Mouse (Mus musculus) midbrain, embryonic 10.5 days (tissue): ENCODE results near the gene Sspn. TPM values are rescaled to one million over a fixed set of nuclear protein-coding genes. Genes with fewer than 3 reads are reported as not detected.

ENCODE experiments used
- DNase-seq: peaks from one replicate; pipeline ENCODE4 v3.0.0-alpha.2; 2017; ENCODE audit warnings: low spot score
- H3K27ac ChIP-seq: fragments of 300-500 bp; sonication (generic); replicated peaks from 2 replicates; pipeline ENCODE4 v1.5.1; 2016; ENCODE audit warnings: mild to moderate bottlenecking
- H3K27me3 ChIP-seq: fragments of 300-500 bp; sonication (generic); 2 replicates; pipeline ENCODE4 v1.6.1; 2016; ENCODE audit warnings: low read depth, mild to moderate bottlenecking; ENCODE audit not compliant: poor library complexity, severe bottlenecking
- H3K36me3 ChIP-seq: fragments of 300-500 bp; sonication (generic); 2 replicates; pipeline ENCODE4 v1.6.1; 2016; ENCODE audit warnings: mild to moderate bottlenecking, moderate library complexity
- H3K4me1 ChIP-seq: fragments of 300-500 bp; sonication (generic); 2 replicates; pipeline ENCODE4 v1.6.1; 2016
- H3K4me3 ChIP-seq: fragments of 300-500 bp; sonication (generic); 2 replicates; pipeline ENCODE4 v1.5.1; 2016; ENCODE audit warnings: mild to moderate bottlenecking, moderate library complexity
- H3K9me3 ChIP-seq: fragments of 300-500 bp; sonication (generic); replicated peaks from 2 replicates; pipeline ENCODE4 v1.6.1; 2016; ENCODE audit warnings: mild to moderate bottlenecking
- WGBS: fragments of 180-500 bp; shearing (Covaris S2); methylation state at CpG from one replicate; pipeline ENCODE4 v1.1.7; 2016; 5-methylcytosine and 5-hydroxymethylcytosine counted together
- polyA plus RNA-seq: library from polyadenylated mRNA; unstranded; fragments of >200 nt; fragmentation: Nextera tagmentation; extraction: Ambion mirVana; gene quantifications from 2 replicates; pipeline ENCODE4 v1.2.1, GENCODE M21; 2016

Sspn gene
- polyA plus RNA-seq, 1 experiment from 2014 or later = 1.6 TPM

DNA sequence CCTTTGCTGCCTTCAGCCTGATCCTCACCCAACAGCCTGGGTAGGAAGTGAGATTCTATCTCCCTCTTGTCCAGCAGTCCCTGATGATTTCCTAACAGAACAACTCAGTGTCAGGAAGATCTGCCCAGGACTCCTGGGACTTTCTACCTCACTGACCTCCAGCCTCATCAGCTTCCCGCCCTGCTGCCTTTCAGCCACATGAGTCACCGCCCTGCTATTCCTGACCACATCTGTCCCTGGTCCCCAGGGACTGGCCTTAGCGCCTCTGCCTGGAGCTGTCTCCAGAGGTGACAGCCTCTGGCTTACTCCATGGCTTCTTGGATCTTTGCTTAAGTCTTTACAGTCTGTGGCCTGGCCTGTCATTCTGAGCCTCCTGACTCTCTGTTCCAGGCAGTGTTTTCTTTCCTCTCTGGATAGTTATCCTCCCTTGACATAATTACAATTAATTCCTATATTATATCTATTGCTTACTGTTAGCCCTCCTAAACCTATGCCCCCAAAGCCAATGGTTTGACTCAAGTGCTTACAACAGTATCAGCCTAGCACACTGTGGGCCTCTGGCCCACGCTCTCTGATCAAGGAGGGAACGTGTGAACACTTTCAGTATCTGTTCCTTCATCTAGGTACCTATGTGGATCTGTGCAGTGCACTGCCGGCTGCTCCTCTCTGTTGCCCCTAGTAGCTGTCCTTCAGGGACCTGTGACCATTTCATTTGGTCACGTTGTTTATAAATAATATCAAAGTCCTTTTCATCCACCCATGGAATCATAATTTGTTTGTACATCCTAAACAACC lies 25.1 kb upstream of the Sspn start:
- no peak for DNase-seq
- H3K9me3 ChIP-seq = no peaks in the 10 kb centered on the region
- no peaks in the 10 kb centered on the region for H3K36me3 ChIP-seq
- H3K27ac ChIP-seq = no peak overlapping the region
- peaks cover 17% of the 10 kb centered on the region for H3K4me1 ChIP-seq
- no peak overlapping the region for H3K4me3 ChIP-seq
- WGBS = 73% methylated on average over 7 of the region's 7 CpGs
- H3K27me3 ChIP-seq = no peaks in the 10 kb centered on the region

- Histone ChIP-seq H3K4me1 (peaks cover 24% of the 10 kb centered on the region), H3K27me3 (no peaks in the 10 kb centered on the region), H3K9me3 (no peaks in the 10 kb centered on the region), H3K36me3 (no peaks in the 10 kb centered on the region), H3K4me3 (no peak overlapping the region), H3K27ac (no peak overlapping the region)
- DNase-seq = no peak
- WGBS = 83% methylated on average over 4 of the region's 4 CpGs
Measured at GRCm38 (mm10) chr6:145909943-145910342, 21.5 kb upstream of the Sspn start.

DNA sequence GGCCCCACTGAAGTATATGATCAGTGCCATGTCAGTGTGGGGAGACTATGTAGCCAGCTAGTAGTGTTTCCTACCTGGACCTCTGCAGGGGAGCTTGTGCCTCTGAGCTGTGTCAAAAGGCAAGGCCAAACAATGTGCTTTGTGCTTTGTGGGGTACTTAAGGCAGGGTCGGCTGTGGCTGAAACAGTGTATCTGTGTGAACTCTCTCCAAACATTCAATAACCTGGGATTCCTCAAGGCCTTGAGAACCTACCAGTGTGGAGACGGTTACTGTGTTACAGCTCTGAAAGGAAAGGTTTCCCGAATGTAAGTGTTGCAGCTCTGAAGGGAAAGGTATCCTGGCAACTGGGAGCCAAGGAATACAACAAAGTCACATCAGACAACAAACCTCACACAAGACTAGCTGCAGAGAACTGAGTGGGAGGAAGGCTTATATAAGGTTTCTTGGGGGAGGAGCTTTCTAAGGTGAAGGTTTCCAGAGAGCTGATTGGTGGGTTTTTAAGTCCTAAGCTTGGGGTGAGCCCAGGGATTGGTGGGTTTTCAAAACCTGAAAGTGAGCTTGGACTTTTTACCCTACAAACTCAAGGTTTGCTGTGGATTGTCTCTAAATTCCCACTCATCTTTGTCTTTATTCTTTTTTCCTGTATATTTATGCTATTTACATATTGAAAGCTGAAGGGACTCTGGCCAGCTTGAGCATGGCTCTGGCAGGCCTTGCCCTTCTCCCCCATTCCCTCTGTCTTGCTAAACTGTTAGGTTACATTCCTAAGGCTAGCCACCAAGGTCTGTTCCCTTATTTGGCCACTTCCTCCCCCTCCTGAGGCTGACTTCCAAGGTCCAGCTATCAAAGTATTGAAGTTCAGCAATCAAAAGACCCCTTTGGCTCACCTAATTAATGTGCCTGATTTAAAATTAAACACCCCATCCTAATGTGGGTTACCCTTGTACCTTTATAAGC lies 20.7 kb upstream of the Sspn start:
- H3K27me3 ChIP-seq = no peaks in the 10 kb centered on the region
- no peak overlapping the region; the same call in 1 of the 2 replicates for H3K27ac ChIP-seq
- 71% methylated on average over 3 of the region's 3 CpGs for WGBS
- no peak overlapping the region for H3K4me3 ChIP-seq
- no peak for DNase-seq
- H3K4me1 ChIP-seq = peaks cover 23% of the 10 kb centered on the region
- H3K36me3 ChIP-seq = no peaks in the 10 kb centered on the region
- H3K9me3 ChIP-seq = no peaks in the 10 kb centered on the region

- H3K4me1 ChIP-seq = peaks cover 18% of the 10 kb centered on the region
- no peak overlapping the region for H3K27ac ChIP-seq
- no peaks in the 10 kb centered on the region for H3K9me3 ChIP-seq
- H3K36me3 ChIP-seq = no peaks in the 10 kb centered on the region
- no peaks in the 10 kb centered on the region for H3K27me3 ChIP-seq
- DNase-seq = no peak
- H3K4me3 ChIP-seq = no peak overlapping the region
Measured at GRCm38 (mm10) chr6:145912232-145912631, 19.2 kb upstream of the Sspn start.

DNA sequence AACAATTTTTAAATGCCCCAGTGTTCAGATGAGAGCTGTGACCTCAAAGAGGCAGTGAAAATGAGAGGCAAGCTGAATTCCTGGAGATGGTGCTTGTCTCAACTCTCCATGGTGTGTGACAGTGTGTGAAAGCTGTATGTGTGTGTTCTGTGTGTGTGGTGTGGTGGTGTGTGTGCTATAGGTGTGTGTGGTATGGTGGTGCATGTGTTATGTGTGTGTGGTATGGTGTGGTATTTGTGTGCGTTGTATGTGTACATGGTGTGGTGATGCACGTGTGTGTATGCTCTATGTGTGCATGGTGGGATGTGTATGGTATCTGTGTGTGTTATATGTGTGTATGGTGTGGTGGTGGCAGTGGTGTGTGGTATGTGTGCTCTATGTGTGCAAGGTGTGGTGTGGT lies 16.0 kb upstream of the Sspn start:
- Histone ChIP-seq H3K27ac (no peak overlapping the region), H3K27me3 (no peaks in the 10 kb centered on the region), H3K36me3 (no peaks in the 10 kb centered on the region), H3K9me3 (no peaks in the 10 kb centered on the region), H3K4me3 (no peak overlapping the region), H3K4me1 (peaks cover 16% of the 10 kb centered on the region)
- WGBS = 91% methylated on average over 2 of the region's 2 CpGs
- no peak for DNase-seq

DNA sequence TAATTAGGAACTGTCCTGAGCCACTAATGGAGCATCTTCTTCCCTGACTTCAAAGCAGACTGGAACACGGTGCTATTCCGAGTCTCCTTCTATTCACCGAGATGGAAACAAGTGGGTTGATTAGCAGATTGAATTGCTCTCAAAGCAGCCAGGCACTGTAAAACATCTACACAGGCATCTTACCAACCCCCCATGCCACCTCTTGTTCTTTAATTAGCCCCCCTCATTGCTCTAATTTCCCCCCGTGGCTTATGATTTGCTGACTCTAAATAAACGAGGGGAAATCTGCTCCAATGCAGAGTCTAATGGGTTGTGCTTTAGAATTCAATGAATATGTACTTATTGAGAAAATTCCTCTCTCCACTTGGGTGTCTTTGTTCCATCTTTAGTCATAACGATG lies 15.0 kb upstream of the Sspn start:
- no peak for DNase-seq
- Histone ChIP-seq H3K36me3 (no peaks in the 10 kb centered on the region), H3K9me3 (no peaks in the 10 kb centered on the region), H3K27me3 (no peaks in the 10 kb centered on the region), H3K4me1 (peaks cover 6% of the 10 kb centered on the region), H3K4me3 (no peak overlapping the region), H3K27ac (no peak overlapping the region)
- WGBS = 78% methylated on average over 6 of the region's 6 CpGs

DNA sequence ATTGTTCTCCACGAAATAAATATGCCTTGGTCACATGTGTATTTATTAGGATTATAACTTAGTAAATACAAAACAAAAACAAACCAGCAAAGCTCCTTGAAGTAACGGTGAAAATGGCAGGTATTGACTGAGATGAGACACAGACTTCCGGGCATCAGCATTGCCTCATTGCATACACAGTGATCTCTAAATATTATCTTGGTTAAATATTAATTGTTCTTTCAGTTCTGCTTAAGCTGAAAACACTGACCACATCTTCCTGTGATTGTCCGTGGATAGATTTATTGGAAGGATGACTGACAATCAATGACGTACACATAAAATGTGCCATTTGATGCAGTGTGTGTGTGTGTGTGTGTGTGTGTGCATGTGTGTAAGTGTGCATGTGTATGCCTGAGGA lies 13.2 kb upstream of the Sspn start:
- Histone ChIP-seq H3K27ac (no peak overlapping the region), H3K4me3 (no peak overlapping the region), H3K9me3 (no peaks in the 10 kb centered on the region), H3K36me3 (no peaks in the 10 kb centered on the region), H3K27me3 (no peaks in the 10 kb centered on the region), H3K4me1 (no peaks in the 10 kb centered on the region)
- DNase-seq = no peak
- 92% methylated on average over 5 of the region's 5 CpGs for WGBS

- no peak overlapping the region for H3K27ac ChIP-seq
- H3K27me3 ChIP-seq = no peaks in the 10 kb centered on the region
- H3K36me3 ChIP-seq = no peaks in the 10 kb centered on the region
- H3K4me3 ChIP-seq = no peak overlapping the region
- WGBS = 89% methylated on average over 6 of the region's 6 CpGs
- no peaks in the 10 kb centered on the region for H3K4me1 ChIP-seq
- no peak for DNase-seq
- no peaks in the 10 kb centered on the region for H3K9me3 ChIP-seq
Measured at GRCm38 (mm10) chr6:145923594-145923993, 7.8 kb upstream of the Sspn start.

DNA sequence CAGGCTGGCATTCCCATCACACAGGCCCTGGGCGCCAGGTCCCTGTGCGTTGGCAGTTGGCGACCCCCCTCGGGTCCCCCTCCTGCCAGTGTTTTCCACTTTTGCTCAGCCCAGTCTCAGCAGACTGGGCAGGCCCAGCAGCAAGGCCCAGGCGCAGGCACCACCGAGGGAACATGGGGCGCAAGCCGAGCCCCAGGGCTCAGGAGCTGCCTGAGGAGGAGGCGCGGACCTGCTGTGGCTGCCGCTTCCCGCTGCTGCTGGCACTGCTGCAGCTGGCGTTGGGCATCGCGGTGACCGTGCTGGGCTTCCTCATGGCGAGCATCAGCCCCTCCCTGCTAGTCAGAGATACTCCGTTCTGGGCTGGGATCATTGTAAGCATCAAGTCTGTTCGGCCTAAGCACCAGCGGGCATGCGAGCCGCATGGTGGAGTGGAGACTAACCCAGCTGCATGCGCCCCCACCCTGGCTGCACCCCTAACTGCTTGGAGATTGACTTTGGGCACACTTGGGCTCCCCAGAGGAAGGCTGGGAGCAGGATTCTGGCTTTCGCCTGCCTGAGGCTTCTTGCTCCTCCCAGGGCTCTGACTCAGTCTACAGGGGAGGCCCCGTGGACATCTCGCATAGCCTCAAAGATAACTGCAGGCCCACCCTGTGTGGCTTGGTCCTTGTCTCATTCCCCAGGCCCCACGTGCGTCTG lies 2.7 kb downstream of the Sspn start:
- Histone ChIP-seq H3K9me3 (no peaks in the 10 kb centered on the region), H3K27me3 (no peaks in the 10 kb centered on the region), H3K4me1 (peaks cover 20% of the 10 kb centered on the region), H3K4me3 (peak overlapping the region; percentile 59), H3K36me3 (no peaks in the 10 kb centered on the region), H3K27ac (peak overlapping the region; percentile 94)
- peak; percentile 80 for DNase-seq
- 14% methylated on average over 28 of the region's 28 CpGs for WGBS

DNA sequence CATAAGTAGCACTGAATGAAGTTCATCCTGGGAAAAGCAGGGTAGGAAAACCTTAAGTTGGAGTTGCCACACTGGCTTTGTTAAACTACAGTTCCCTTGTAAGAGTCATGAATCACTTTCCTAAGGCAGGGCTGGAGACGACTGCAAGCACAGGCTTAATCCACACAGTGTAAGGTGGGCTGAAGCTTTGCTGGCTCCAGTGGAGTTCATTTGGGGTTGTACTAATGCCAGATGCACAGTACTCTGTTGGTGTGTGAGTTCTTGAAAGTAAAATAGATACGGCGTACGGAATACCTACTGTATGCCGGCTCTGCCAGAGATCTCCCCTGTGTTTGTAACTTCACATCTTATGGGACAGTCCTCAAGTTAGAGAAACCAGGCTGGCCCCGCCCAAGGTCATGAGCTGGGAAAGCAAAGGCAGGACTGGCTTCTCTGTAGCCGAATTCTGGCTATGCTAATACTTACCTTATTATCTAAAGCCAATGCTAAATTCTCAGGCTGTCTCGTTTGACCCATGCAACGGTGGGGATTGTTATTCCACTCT lies 3.3 kb downstream of the Sspn start:
- H3K4me1 ChIP-seq = peaks cover 20% of the 10 kb centered on the region
- H3K36me3 ChIP-seq = no peaks in the 10 kb centered on the region
- H3K27me3 ChIP-seq = no peaks in the 10 kb centered on the region
- peak overlapping the region; percentile 94 for H3K27ac ChIP-seq
- H3K9me3 ChIP-seq = no peaks in the 10 kb centered on the region
- H3K4me3 ChIP-seq = peak overlapping the region; percentile 59
- WGBS = 82% methylated on average over 9 of the region's 9 CpGs
- DNase-seq = no peak

GRCm38 (mm10) chr6:145935912-145936311 lies 4.5 kb downstream of the Sspn start:
- WGBS = 88% methylated on average over 2 of the region's 2 CpGs
- peaks cover 20% of the 10 kb centered on the region for H3K4me1 ChIP-seq
- H3K4me3 ChIP-seq = no peak overlapping the region
- no peak overlapping the region for H3K27ac ChIP-seq
- DNase-seq = no peak
- no peaks in the 10 kb centered on the region for H3K36me3 ChIP-seq
- H3K27me3 ChIP-seq = no peaks in the 10 kb centered on the region
- H3K9me3 ChIP-seq = no peaks in the 10 kb centered on the region

DNA sequence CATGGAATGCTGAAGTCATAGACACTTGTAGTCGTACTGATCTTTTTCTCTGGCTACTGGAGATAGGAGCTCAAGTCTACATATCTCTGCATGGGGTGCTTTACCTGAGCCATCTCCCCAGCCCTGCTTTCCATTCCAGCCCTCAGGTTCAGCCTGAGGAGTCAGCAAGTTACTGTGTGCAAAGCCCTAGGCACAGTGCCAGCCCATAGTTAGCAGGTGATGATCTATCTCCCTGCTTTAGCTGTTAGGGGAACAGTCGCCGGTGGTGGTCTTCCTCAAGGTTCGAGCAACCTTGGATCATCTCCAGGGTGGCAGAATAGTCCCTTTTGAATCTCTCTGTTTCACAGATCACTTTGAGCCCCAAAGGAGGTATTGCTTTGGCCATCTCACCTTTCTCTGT lies 5.1 kb downstream of the Sspn start:
- no peaks in the 10 kb centered on the region for H3K9me3 ChIP-seq
- H3K4me1 ChIP-seq = peaks cover 20% of the 10 kb centered on the region
- H3K36me3 ChIP-seq = no peaks in the 10 kb centered on the region
- H3K27ac ChIP-seq = no peak overlapping the region
- DNase-seq = no peak
- H3K4me3 ChIP-seq = no peak overlapping the region
- WGBS = 93% methylated on average over 4 of the region's 4 CpGs
- H3K27me3 ChIP-seq = no peaks in the 10 kb centered on the region
